Mouse (Mus musculus): ENCODE measurements around the gene Grk1. TPM values are rescaled to one million over a fixed set of nuclear protein-coding genes. Genes with fewer than 3 reads are reported as not detected.

Grk1 gene
- not detected for polyA plus RNA-seq (2014; fragmentation: Illumina TruSeq; extraction: RNeasy Lipid Tissue Mini Kit (QIAGEN cat#74804))

DNA sequence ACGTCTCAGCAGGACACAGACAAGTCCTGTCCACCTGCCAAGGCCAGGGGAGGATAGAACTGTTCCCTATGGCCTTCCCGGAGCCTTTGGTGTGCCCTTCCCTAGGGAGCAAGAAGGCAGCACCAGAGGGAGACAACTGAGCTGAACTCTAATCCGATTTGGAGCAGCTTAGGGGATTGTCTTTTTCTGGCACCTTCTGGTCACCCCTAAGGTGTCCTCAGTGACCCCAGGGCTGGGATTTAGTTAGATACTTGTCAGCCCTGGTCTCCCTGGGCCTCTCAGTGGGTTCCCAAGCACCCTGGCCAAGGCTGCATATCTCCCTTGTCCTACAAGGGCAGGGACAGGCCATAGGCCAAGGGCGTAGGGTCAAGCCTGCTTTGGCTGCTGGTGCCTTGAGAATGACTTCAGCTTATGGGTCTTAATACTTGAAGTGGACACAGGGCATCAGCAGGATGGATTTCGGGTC, at the start of gene Grk1:
Gene Grk1 (plus strand): TSS at position 416 of the 466 bp plus-strand sequence.

DNA sequence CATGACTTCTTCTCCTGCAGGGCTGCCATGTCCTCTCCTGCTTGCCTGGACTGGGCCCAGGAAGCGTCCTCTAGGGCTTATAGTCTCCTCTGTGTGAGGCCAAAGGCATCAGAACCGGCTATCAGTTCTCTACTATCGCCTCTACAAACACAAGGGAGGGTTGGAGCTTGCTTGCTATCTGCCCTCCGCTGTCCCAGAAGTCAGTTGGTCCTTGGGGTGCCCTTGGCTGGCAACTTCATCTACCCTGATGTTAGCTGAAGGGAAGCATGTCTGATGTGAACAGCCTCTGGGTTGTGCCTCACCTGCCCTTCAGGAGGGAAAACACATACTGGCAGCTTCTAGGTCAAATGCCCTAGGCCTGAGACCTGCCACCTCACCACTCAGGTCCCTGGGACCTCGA, 8.2 kb upstream of the Grk1 start, which contains the start of gene Atp4b:
Gene Atp4b (minus strand): TSS at position 101 of the 400 bp plus-strand sequence.

DNA sequence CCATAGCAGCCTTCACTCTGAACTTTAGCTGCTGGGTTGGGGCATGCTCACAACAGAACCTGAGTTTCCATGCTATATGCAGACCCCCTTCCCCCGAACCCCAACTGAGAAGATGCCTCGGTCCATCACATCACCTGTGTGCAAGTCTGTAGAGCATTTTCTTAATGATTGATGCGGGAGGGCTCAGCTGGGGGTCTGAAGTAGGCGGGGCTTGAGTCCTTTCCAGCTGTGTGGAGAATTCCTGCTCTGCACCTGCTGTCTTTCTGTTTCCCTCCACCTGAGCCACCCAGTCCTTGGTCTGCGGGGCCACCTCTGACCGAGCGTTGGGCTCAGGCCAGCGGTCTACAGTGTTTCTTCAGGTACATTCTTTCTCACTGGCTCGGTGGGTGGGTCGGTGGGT, 30.0 kb downstream of the Grk1 start, which contains the start of gene Tmem255b:
Gene Tmem255b (plus strand): TSS at position 301 of the 400 bp plus-strand sequence.

Other genes starting within 250 kb of the Grk1 start
- 472 TPM for gene Lamp1, start 245.9 kb upstream of the Grk1 start, polyA plus RNA-seq (2014; fragmentation: Illumina TruSeq; extraction: RNeasy Lipid Tissue Mini Kit (QIAGEN cat#74804))
- gene Grtp1, start 204.5 kb upstream of the Grk1 start, polyA plus RNA-seq (2014; fragmentation: Illumina TruSeq; extraction: RNeasy Lipid Tissue Mini Kit (QIAGEN cat#74804)), result 9.5 TPM
- gene Adprhl1, start 150.9 kb upstream of the Grk1 start, polyA plus RNA-seq (2014; fragmentation: Illumina TruSeq; extraction: RNeasy Lipid Tissue Mini Kit (QIAGEN cat#74804)), result not detected
- gene Dcun1d2, start 117.0 kb upstream of the Grk1 start, polyA plus RNA-seq (2014; fragmentation: Illumina TruSeq; extraction: RNeasy Lipid Tissue Mini Kit (QIAGEN cat#74804)), result 17.7 TPM
- 22.2 TPM for gene Tmco3, start 116.9 kb upstream of the Grk1 start, polyA plus RNA-seq (2014; fragmentation: Illumina TruSeq; extraction: RNeasy Lipid Tissue Mini Kit (QIAGEN cat#74804))
- 46.7 TPM for gene Tfdp1, start 66.3 kb upstream of the Grk1 start, polyA plus RNA-seq (2014; fragmentation: Illumina TruSeq; extraction: RNeasy Lipid Tissue Mini Kit (QIAGEN cat#74804))
- not detected for gene Atp4b, start 8.3 kb upstream of the Grk1 start, polyA plus RNA-seq (2014; fragmentation: Illumina TruSeq; extraction: RNeasy Lipid Tissue Mini Kit (QIAGEN cat#74804))
- gene Tmem255b, start 30.1 kb downstream of the Grk1 start, polyA plus RNA-seq (2014; fragmentation: Illumina TruSeq; extraction: RNeasy Lipid Tissue Mini Kit (QIAGEN cat#74804)), result not detected
- 49.6 TPM for gene Gas6, start 89.4 kb downstream of the Grk1 start, polyA plus RNA-seq (2014; fragmentation: Illumina TruSeq; extraction: RNeasy Lipid Tissue Mini Kit (QIAGEN cat#74804))
- not detected for gene 1700029H14Rik, start 157.4 kb downstream of the Grk1 start, polyA plus RNA-seq (2014; fragmentation: Illumina TruSeq; extraction: RNeasy Lipid Tissue Mini Kit (QIAGEN cat#74804))